Mouse (Mus musculus) spleen, postnatal 10 days (tissue): ENCODE data around the gene Bcl2l10.
"Not testable (repeated sequence)": the region's sequence is repeated elsewhere in the genome, so short reads cannot be mapped to it uniquely, and the experiment has no call there.

Experiments used
- DNase-seq, 2 experiments: peaks; one replicate each; pipeline ENCODE4 v3.0.0; 2021 to 2022; ENCODE audit warnings: low spot score in 2 of 2

The Bcl2l10 gene

GRCm38 (mm10) chr9:75342433-75342832, 5.1 kb upstream of the Bcl2l10 start:
- no peak for DNase-seq

- DNase-seq: no peak
Measured at GRCm38 (mm10) chr9:75348066-75348465, 508 bp downstream of the Bcl2l10 start.

- no peak for DNase-seq
Measured at GRCm38 (mm10) chr9:75348641-75349040, 1.1 kb downstream of the Bcl2l10 start.

- DNase-seq: no peak
Measured at GRCm38 (mm10) chr9:75353094-75353493, 5.5 kb downstream of the Bcl2l10 start.

- DNase-seq: no peak
Measured at GRCm38 (mm10) chr9:75355783-75356182, 8.2 kb downstream of the Bcl2l10 start.

- no peak for DNase-seq
Measured at GRCm38 (mm10) chr9:75357087-75357654, 9.6 kb downstream of the Bcl2l10 start.

GRCm38 (mm10) chr9:75361699-75362098, 14.1 kb downstream of the Bcl2l10 start:
- DNase-seq: peak; percentile 63 to 90

- DNase-seq: no peak
Measured at GRCm38 (mm10) chr9:75362201-75362600, 14.6 kb downstream of the Bcl2l10 start.

- no peak for DNase-seq
Measured at GRCm38 (mm10) chr9:75363001-75363400, 15.4 kb downstream of the Bcl2l10 start.

GRCm38 (mm10) chr9:75363702-75364101, 16.1 kb downstream of the Bcl2l10 start:
- DNase-seq: not testable (repeated sequence)

- no peak for DNase-seq
Measured at GRCm38 (mm10) chr9:75365195-75365594, 17.6 kb downstream of the Bcl2l10 start.

GRCm38 (mm10) chr9:75366191-75366590, 18.6 kb downstream of the Bcl2l10 start:
- DNase-seq: no peak

- DNase-seq: no peak
Measured at GRCm38 (mm10) chr9:75368779-75369178, 21.2 kb downstream of the Bcl2l10 start.

- DNase-seq: no peak
Measured at GRCm38 (mm10) chr9:75375606-75376005, 28.0 kb downstream of the Bcl2l10 start.

GRCm38 (mm10) chr9:75376428-75376827, 28.9 kb downstream of the Bcl2l10 start:
- no peak for DNase-seq

- no peak for DNase-seq
Measured at GRCm38 (mm10) chr9:75378774-75379173, 31.2 kb downstream of the Bcl2l10 start.

GRCm38 (mm10) chr9:75382825-75383224, 35.3 kb downstream of the Bcl2l10 start:
- no peak for DNase-seq

GRCm38 (mm10) chr9:75383785-75384184, 36.2 kb downstream of the Bcl2l10 start:
- peak in 1 of 2 experiments; percentile 28 for DNase-seq

GRCm38 (mm10) chr9:75384337-75384962, 36.9 kb downstream of the Bcl2l10 start:
- no peak for DNase-seq

- no peak for DNase-seq
Measured at GRCm38 (mm10) chr9:75385218-75385974, 37.8 kb downstream of the Bcl2l10 start.

GRCm38 (mm10) chr9:75393251-75393650, 45.7 kb downstream of the Bcl2l10 start:
- DNase-seq: no peak

- no peak for DNase-seq
Measured at GRCm38 (mm10) chr9:75395971-75396370, 48.4 kb downstream of the Bcl2l10 start.

- no peak for DNase-seq
Measured at GRCm38 (mm10) chr9:75399069-75399468, 51.5 kb downstream of the Bcl2l10 start.
